Mouse (Mus musculus) midbrain, embryonic 11.5 days (tissue): ENCODE data around the gene Erc2. TPM values are rescaled to one million over a fixed set of nuclear protein-coding genes. Genes with fewer than 3 reads are reported as not detected.

Source experiments
- ATAC-seq: fragments of 200-750 bp; cut with Nextera tagmentation; 2 replicates; pipeline ENCODE4 v1.8.0; 2017; ENCODE audit warnings: moderate TSS enrichment, moderate library complexity; ENCODE audit not compliant: low FRiP score
- DNase-seq: peaks from one replicate; pipeline ENCODE4 v3.0.0; 2015; ENCODE audit warnings: low spot score; ENCODE audit errors: missing footprints
- H3K27ac ChIP-seq: fragments of 300-500 bp; sonication (generic); 2 replicates; pipeline ENCODE4 v1.5.1; 2014; ENCODE audit warnings: low read depth, low read length
- H3K27me3 ChIP-seq: fragments of 300-500 bp; sonication (generic); 2 replicates; pipeline ENCODE4 v1.6.1; 2014; ENCODE audit warnings: mild to moderate bottlenecking, low read length, moderate library complexity, mixed read lengths; ENCODE audit not compliant: control insufficient read depth, insufficient read depth
- H3K36me3 ChIP-seq: fragments of 300-500 bp; sonication (generic); 2 replicates; pipeline ENCODE4 v1.6.1; 2014; ENCODE audit warnings: mild to moderate bottlenecking, low read length, moderate library complexity, mixed read lengths; ENCODE audit not compliant: control insufficient read depth, insufficient read depth
- H3K4me1 ChIP-seq: fragments of 300-500 bp; sonication (generic); 2 replicates; pipeline ENCODE4 v1.6.1; 2014; ENCODE audit warnings: low read length; ENCODE audit not compliant: control insufficient read depth, insufficient read depth
- H3K4me2 ChIP-seq: fragments of 300-500 bp; sonication (generic); 2 replicates; pipeline ENCODE4 v1.6.1; 2014; ENCODE audit warnings: mild to moderate bottlenecking, moderate library complexity
- H3K4me3 ChIP-seq: fragments of 300-500 bp; sonication (generic); 2 replicates; pipeline ENCODE4 v1.5.1; 2014; ENCODE audit warnings: low read depth, low read length
- H3K9ac ChIP-seq: fragments of 300-500 bp; sonication (generic); 2 replicates; pipeline ENCODE4 v1.6.1; 2014; ENCODE audit warnings: low read length
- H3K9me3 ChIP-seq: fragments of 300-500 bp; sonication (generic); 2 replicates; pipeline ENCODE4 v1.6.1; 2016; ENCODE audit warnings: low read length; ENCODE audit not compliant: control insufficient read depth
- WGBS: fragments of 180-500 bp; shearing (Covaris S2); extraction: QIAGEN DNeasy Blood & Tissue Kit; methylation state at CpG from one replicate; pipeline ENCODE4 v1.1.7; 2014; 5-methylcytosine and 5-hydroxymethylcytosine counted together
- polyA plus RNA-seq: library from polyadenylated mRNA; unstranded; fragments of >200 nt; fragmentation: Nextera tagmentation; extraction: Ambion mirVana; gene quantifications from 2 replicates; pipeline ENCODE4 v1.2.1, GENCODE M21; 2014

Gene Erc2
- polyA plus RNA-seq, 1 experiment from 2014 or later = 10.6 TPM

DNA sequence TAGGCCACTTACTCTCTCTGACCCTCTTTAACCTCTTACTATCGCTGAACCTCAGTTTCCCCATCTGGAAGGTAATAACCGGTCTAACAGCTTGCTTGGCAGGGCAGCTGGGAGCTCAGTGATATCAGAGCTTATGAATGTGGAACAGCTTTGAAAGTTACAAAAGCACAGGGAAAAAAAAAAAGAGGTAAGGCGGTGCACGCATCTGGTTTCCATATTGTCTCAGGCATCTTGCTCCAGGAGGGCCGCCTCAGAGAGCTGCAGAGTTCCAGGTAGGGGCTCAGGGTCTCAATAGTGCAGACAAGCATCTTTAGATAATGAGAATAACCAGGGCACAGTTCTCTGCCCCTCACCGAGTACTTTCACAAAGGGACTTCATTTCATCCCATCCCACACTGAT, 816.9 kb downstream of the Erc2 start:
- no peak overlapping the region for H3K27ac ChIP-seq
- DNase-seq (peak; percentile 53), ATAC-seq (no peak)
- no peak overlapping the region for H3K9ac ChIP-seq
- peaks cover 3% of the 10 kb centered on the region for H3K27me3 ChIP-seq
- 83% methylated on average over 6 of the region's 6 CpGs for WGBS
- H3K36me3 ChIP-seq = no peaks in the 10 kb centered on the region
- H3K4me3 ChIP-seq = no peak overlapping the region
- no peak overlapping the region for H3K4me2 ChIP-seq
- H3K4me1 ChIP-seq = peaks cover 4% of the 10 kb centered on the region; the same call in 1 of the 2 replicates
- no peaks in the 10 kb centered on the region for H3K9me3 ChIP-seq

DNA sequence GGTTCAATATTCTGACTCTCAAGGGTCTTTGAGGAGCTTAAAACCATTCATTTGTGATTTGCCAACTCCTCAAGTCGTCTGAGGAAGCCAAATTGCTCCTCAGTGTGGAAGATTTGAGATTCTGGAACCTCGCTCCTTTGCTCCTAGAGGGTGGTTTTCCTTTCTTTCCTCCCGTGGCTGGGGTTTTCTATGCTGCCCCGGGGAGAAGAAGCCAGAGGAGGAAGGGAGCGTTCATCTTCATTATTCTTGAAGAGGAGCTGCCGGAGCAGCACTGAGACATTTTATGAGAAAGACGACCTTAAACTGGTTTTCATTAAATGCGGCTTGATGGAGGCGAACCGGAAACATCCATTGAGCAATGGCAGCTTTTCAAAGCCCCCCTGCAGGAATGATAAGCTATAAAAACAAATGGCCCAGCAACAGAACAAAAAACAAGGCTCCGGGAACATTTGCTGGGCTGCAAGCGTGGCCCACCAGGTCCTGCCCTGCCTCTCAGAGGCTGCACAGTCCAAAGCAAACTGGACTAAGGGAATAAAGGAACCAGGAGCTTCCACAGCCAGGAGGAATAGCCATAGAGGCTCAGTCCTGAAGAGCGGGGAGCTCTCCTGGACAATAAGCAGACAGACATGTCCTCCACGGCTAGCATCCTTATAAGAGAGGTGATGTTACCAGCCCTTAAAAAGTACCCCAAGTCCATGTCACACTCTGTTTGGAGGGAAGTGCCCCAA, 819.2 kb downstream of the Erc2 start:
- peak; percentile 83 for DNase-seq
- 36% methylated on average over 14 of the region's 14 CpGs for WGBS
- H3K27me3 ChIP-seq = peaks cover 3% of the 10 kb centered on the region

GRCm38 (mm10) chr14:28443254-28443944, 821.2 kb downstream of the Erc2 start:
- Histone ChIP-seq H3K27me3 (peaks cover 3% of the 10 kb centered on the region; the same call in 1 of the 2 replicates), H3K4me2 (no peak overlapping the region), H3K4me3 (no peak overlapping the region), H3K9me3 (no peaks in the 10 kb centered on the region), H3K36me3 (no peaks in the 10 kb centered on the region), H3K9ac (no peak overlapping the region), H3K27ac (no peak overlapping the region), H3K4me1 (peaks cover 5% of the 10 kb centered on the region)
- DNase-seq (peak; percentile 72), ATAC-seq (no peak)
- WGBS = 86% methylated on average over 7 of the region's 7 CpGs

More for the DNA sequence above, 819.2 kb downstream of the Erc2 start:
- no peak for ATAC-seq
- H3K9me3 ChIP-seq = no peaks in the 10 kb centered on the region
- peaks cover 4% of the 10 kb centered on the region; the same call in 1 of the 2 replicates for H3K4me1 ChIP-seq
- no peak overlapping the region for H3K9ac ChIP-seq
- no peak overlapping the region for H3K27ac ChIP-seq
- H3K4me3 ChIP-seq = no peak overlapping the region
- no peaks in the 10 kb centered on the region for H3K36me3 ChIP-seq
- H3K4me2 ChIP-seq = no peak overlapping the region

DNA sequence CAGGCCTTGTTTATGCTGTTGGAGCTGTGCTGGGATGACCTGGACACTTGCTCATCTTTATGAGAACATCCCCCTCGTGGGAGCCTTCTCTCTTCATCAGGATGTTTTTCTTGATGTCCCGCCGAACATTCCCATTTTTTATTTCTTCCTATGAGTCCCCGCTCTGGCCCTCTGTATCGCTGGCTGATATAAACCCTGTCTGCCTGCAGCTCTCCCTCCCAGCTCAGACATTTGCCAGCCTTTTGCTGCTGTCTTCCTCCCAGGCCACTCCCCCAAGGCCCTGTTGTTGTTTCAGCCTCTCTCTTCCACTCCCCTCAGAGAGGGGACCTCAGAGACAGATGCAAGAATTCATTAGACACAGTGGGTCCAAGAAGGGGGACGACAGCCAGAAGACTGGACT, 823.5 kb downstream of the Erc2 start:
- Histone ChIP-seq H3K4me3 (no peak overlapping the region), H3K27ac (no peak overlapping the region), H3K27me3 (peaks cover 3% of the 10 kb centered on the region; the same call in 1 of the 2 replicates), H3K4me1 (peaks cover 21% of the 10 kb centered on the region), H3K9me3 (no peaks in the 10 kb centered on the region), H3K4me2 (no peak overlapping the region), H3K9ac (no peak overlapping the region), H3K36me3 (no peaks in the 10 kb centered on the region)
- 76% methylated on average over 6 of the region's 6 CpGs for WGBS
- DNase-seq (peak; percentile 72), ATAC-seq (no peak)

DNA sequence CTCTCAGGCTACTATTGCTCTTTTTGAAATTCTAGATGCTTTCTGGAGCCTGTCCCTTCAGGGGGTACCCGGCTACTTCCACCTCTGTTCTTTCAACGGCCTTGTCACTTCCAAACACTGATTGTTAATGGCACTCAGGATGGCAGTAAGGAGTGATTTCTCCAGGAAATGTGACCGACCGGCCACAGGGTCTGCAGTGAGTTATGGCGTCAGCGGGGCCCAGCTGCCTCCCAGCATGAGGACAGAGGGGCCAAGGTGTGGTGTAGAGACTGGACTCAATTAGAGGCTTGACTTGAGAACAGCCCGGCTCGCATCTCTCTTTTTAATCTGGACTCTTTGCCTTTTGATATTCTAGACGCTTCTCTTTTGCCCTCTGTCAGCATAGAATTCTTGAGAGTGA, 829.5 kb downstream of the Erc2 start:
- Histone ChIP-seq H3K9me3 (no peaks in the 10 kb centered on the region), H3K9ac (peak overlapping the region; percentile 10; the same call in 1 of the 2 replicates), H3K4me1 (peaks cover 36% of the 10 kb centered on the region), H3K27me3 (no peaks in the 10 kb centered on the region), H3K4me2 (peak overlapping the region; percentile 11; the same call in 1 of the 2 replicates), H3K27ac (peak overlapping the region; percentile 85), H3K36me3 (no peaks in the 10 kb centered on the region), H3K4me3 (no peak overlapping the region)
- ATAC-seq = no peak
- peak; percentile 85 for DNase-seq
- WGBS = 53% methylated on average over 9 of the region's 9 CpGs

GRCm38 (mm10) chr14:28456372-28457076, 834.3 kb downstream of the Erc2 start:
- Histone ChIP-seq H3K9ac (no peak overlapping the region), H3K9me3 (no peaks in the 10 kb centered on the region), H3K4me1 (peaks cover 13% of the 10 kb centered on the region), H3K27me3 (no peaks in the 10 kb centered on the region), H3K36me3 (no peaks in the 10 kb centered on the region), H3K4me3 (no peak overlapping the region), H3K4me2 (no peak overlapping the region), H3K27ac (no peak overlapping the region)
- 86% methylated on average over 7 of the region's 7 CpGs for WGBS
- ATAC-seq = no peak
- no peak for DNase-seq

- H3K4me2 ChIP-seq = no peak overlapping the region
- no peaks in the 10 kb centered on the region for H3K27me3 ChIP-seq
- DNase-seq = no peak
- H3K9ac ChIP-seq = no peak overlapping the region
- no peak overlapping the region for H3K27ac ChIP-seq
- WGBS = 79% methylated on average over 3 of the region's 3 CpGs
- no peak for ATAC-seq
- H3K4me3 ChIP-seq = no peak overlapping the region
- H3K9me3 ChIP-seq = no peaks in the 10 kb centered on the region
- peaks cover 6% of the 10 kb centered on the region for H3K4me1 ChIP-seq
- H3K36me3 ChIP-seq = no peaks in the 10 kb centered on the region
Observed at GRCm38 (mm10) chr14:28457428-28457827, 835.2 kb downstream of the Erc2 start.

- Histone ChIP-seq H3K4me2 (no peak overlapping the region), H3K27ac (no peak overlapping the region), H3K4me3 (no peak overlapping the region), H3K4me1 (peaks cover 4% of the 10 kb centered on the region; the same call in 1 of the 2 replicates), H3K27me3 (no peaks in the 10 kb centered on the region), H3K9ac (no peak overlapping the region), H3K9me3 (no peaks in the 10 kb centered on the region), H3K36me3 (no peaks in the 10 kb centered on the region)
- 83% methylated on average over 5 of the region's 5 CpGs for WGBS
- DNase-seq (no peak), ATAC-seq (no peak)
Observed at GRCm38 (mm10) chr14:28467956-28468355, 845.7 kb downstream of the Erc2 start.

DNA sequence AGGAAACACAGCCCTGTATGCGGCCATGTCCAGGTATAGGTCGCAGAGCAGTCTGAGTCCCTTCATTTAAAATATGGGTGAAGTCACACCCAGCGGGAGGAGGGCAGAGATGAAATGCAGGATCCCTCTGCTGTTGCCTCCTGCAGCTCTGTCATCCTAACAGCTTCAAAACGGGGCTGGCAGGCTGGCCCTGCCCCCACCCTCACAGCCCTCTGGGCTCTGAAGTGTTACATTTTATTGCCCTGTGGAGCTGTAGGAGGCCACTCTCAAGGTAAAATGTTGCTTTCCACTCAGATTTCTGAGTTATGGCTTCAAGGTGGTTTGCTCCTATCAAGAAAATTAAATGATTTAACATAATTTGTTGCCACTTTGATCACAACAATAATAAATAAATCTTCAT, 847.5 kb downstream of the Erc2 start:
- Histone ChIP-seq H3K4me2 (no peak overlapping the region), H3K9me3 (no peaks in the 10 kb centered on the region), H3K27me3 (no peaks in the 10 kb centered on the region), H3K9ac (no peak overlapping the region), H3K27ac (no peak overlapping the region), H3K4me1 (peaks cover 4% of the 10 kb centered on the region; the same call in 1 of the 2 replicates), H3K4me3 (no peak overlapping the region), H3K36me3 (no peaks in the 10 kb centered on the region)
- DNase-seq = peak; percentile 44
- no peak for ATAC-seq
- WGBS = 35% methylated on average over 4 of the region's 4 CpGs
